Mouse (Mus musculus) heart, adult 2 months (tissue): ENCODE measurements at regions not wholly inside any gene's neighbourhood (a gene's known extent, or its start where the extent isn't known, plus 50 kb on each side); places are given as distances from the start of the nearest gene placed in this dataset.

ENCODE experiments used
- CTCF ChIP-seq: fragments of 200-600 bp; IDR thresholded peaks from 2 replicates; pipeline ENCODE4 v1.8.1; 2022; ENCODE audit warnings: antibody characterized with exemption, mild to moderate bottlenecking, moderate library complexity
- EP300 ChIP-seq: fragments of 200-500 bp; IDR thresholded peaks from 2 replicates; pipeline ENCODE4 v1.6.1; 2011; ENCODE audit warnings: low read depth, low read length, control low read depth; ENCODE audit not compliant: insufficient read depth
- POLR2A ChIP-seq: fragments of 200-500 bp; IDR thresholded peaks from 2 replicates; pipeline ENCODE4 v1.6.1; 2011; ENCODE audit warnings: mild to moderate bottlenecking, low read depth, low read length, control low read depth; ENCODE audit not compliant: insufficient read depth

GRCm38 (mm10) chr3:3807821-3808220 lies 1942.8 kb upstream of the Gm8797 start:
- TF ChIP-seq POLR2A, result no peak
- no peak for TF ChIP-seq CTCF
- no peak for TF ChIP-seq EP300
